8 mouse cellular contexts compared by ENCODE assay signal in the genomic region with DNA sequence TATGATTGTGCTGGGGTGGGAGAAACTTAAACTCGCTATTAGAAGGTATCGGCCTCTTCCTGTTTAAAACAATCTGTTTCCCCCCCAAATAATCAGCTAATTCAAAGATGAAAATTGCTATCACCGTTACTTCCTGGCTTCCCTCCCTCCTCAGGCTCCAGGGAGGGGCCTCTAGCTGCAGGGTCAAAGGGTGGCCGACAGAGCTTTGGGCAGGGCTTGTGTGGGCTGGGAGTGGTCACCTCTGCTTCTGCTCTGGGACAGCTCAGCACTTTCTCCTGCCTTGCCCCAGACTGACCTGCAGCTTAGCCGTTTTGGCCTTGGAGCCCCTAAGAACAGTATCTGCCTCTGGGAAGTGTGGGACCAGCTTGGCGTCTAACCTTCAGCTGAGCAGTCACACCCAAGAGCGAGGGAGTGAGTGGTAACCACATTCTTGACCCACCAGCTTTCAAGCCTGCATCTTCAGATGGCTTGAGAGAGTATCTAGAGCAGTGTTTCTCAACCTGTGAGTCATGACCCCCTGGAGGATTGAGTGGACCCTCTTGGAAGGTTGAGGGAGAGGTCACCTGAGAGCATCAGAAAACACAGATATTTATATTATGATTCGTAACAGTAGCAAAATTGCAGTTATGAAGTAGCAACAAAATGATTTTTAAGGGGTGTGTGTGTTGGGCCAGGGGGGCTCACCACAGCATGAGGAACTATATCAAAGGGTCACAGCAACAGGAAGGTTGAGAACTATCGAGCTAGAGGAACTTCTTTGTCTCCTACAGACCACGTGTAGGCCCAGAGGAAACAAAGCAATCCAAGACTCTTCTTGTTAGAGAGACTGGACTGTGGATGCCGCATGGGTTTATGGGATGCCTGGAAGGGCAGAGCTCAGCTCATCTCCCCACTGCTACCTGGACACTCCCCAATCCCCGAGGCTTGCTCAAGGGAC. TPM values are rescaled to one million over a fixed set of nuclear protein-coding genes. Genes with fewer than 3 reads are reported as not detected.
DNase-seq lines count a peak whose midpoint lies in the region; ATAC-seq and TF ChIP-seq lines count a peak whose summit lies in the region.

No protein-coding gene starts in this region.

- H3K9ac ChIP-seq in heart, embryonic 14.5 days (ENCODE audit: low read length), result no peak overlapping the region
- H3K9ac ChIP-seq in liver, adult 2 months (ENCODE audit: low read depth, low read length), result no peak overlapping the region
- no peak overlapping the region for H3K9ac ChIP-seq in stomach, embryonic 14.5 days (replicated peaks; ENCODE audit: low read depth, low read length)
- H3K9ac ChIP-seq in hindbrain, embryonic 16.5 days (ENCODE audit: low read depth, low read length), result no peak overlapping the region

- TF ChIP-seq POLR2A in liver, adult 2 months (IDR thresholded peaks at IDR 0.05; ENCODE audit: extremely low read depth, insufficient read depth, low read length), result no peak

- ATAC-seq in heart, embryonic 14.5 days (ENCODE audit: insufficient number of reproducible peaks, insufficient read depth, low FRiP score, low read depth), result peak; percentile 75; the same call in 1 of the 2 replicates
- ATAC-seq in stomach, embryonic 14.5 days (ENCODE audit: insufficient number of reproducible peaks, insufficient read depth, low FRiP score, low read depth), result peak; percentile 71; the same call in 1 of the 2 replicates
- no peak for ATAC-seq in hindbrain, embryonic 16.5 days

- H3K27me3 ChIP-seq in heart, embryonic 14.5 days (ENCODE audit: control insufficient read depth, insufficient read depth, low read length), result no peaks in the 10 kb centered on the region
- H3K27me3 ChIP-seq in liver, adult 2 months (ENCODE audit: control insufficient read depth, insufficient read depth, low read length), result no peaks in the 10 kb centered on the region
- H3K27me3 ChIP-seq in stomach, embryonic 14.5 days (ENCODE audit: control insufficient read depth, insufficient read depth, low read length), result no peaks in the 10 kb centered on the region
- H3K27me3 ChIP-seq in hindbrain, embryonic 16.5 days (replicated peaks; ENCODE audit: control insufficient read depth, insufficient read depth, low read length), result no peaks in the 10 kb centered on the region

- no peaks in the 10 kb centered on the region for H3K36me3 ChIP-seq in heart, embryonic 14.5 days (ENCODE audit: control insufficient read depth, insufficient read depth, low read length)
- no peaks in the 10 kb centered on the region for H3K36me3 ChIP-seq in liver, adult 2 months (ENCODE audit: control insufficient read depth, insufficient read depth, low read length)
- no peaks in the 10 kb centered on the region for H3K36me3 ChIP-seq in stomach, embryonic 14.5 days (ENCODE audit: control insufficient read depth, insufficient read depth, low read length)
- no peaks in the 10 kb centered on the region for H3K36me3 ChIP-seq in hindbrain, embryonic 16.5 days (ENCODE audit: control insufficient read depth, insufficient read depth, low read length)

- H3K4me2 ChIP-seq in heart, embryonic 14.5 days (ENCODE audit: low read length), result no peak overlapping the region
- H3K4me2 ChIP-seq in stomach, embryonic 14.5 days (replicated peaks; ENCODE audit: low read depth, low read length), result no peak overlapping the region
- H3K4me2 ChIP-seq in hindbrain, embryonic 16.5 days (ENCODE audit: low read length), result no peak overlapping the region

- H3K27ac ChIP-seq in heart, embryonic 14.5 days (replicated peaks in 1 of 2; ENCODE audit: control insufficient read depth in 1 of 2, insufficient read depth in 1 of 2, low read depth in 2 of 2, low read length in 2 of 2), result peak overlapping the region; percentile 72 to 80
- peak overlapping the region; percentile 47 for H3K27ac ChIP-seq in liver, adult 2 months (replicated peaks; ENCODE audit: insufficient read depth, low read depth, low read length)
- no peak overlapping the region for H3K27ac ChIP-seq in stomach, embryonic 14.5 days (ENCODE audit: low read length)
- H3K27ac ChIP-seq in hindbrain, embryonic 16.5 days (ENCODE audit: low read depth, low read length), result no peak overlapping the region

- no peak overlapping the region for H3K4me3 ChIP-seq in heart, embryonic 14.5 days (ENCODE audit: control insufficient read depth in 1 of 2, insufficient read depth in 1 of 2, low read depth in 1 of 2, low read length in 2 of 2)
- H3K4me3 ChIP-seq in liver, adult 2 months (ENCODE audit: insufficient read depth, low read depth, low read length), result no peak overlapping the region
- H3K4me3 ChIP-seq in stomach, embryonic 14.5 days (ENCODE audit: low read depth, low read length), result no peak overlapping the region
- no peak overlapping the region for H3K4me3 ChIP-seq in hindbrain, embryonic 16.5 days (ENCODE audit: low read length)

- H3K4me1 ChIP-seq in heart, embryonic 14.5 days (ENCODE audit: control insufficient read depth in 2 of 2, insufficient read depth in 2 of 2, low read length in 2 of 2), result peaks cover 6 to 17% of the 10 kb centered on the region in 2 experiments; a peak in 3 of 4 replicates
- H3K4me1 ChIP-seq in liver, adult 2 months (ENCODE audit: control insufficient read depth, insufficient read depth, low read length), result no peaks in the 10 kb centered on the region
- H3K4me1 ChIP-seq in stomach, embryonic 14.5 days (ENCODE audit: control insufficient read depth, insufficient read depth, low read length), result no peaks in the 10 kb centered on the region
- no peaks in the 10 kb centered on the region for H3K4me1 ChIP-seq in hindbrain, embryonic 16.5 days (ENCODE audit: control insufficient read depth, insufficient read depth, low read depth, low read length)

- 53% methylated on average over 12 of the region's 12 CpGs for whole genome bisulfite sequencing in heart, embryonic 14.5 days
- 60% methylated on average over 12 of the region's 12 CpGs for WGBS in liver, adult 2 months
- WGBS in stomach, embryonic 14.5 days, result 62% methylated on average over 12 of the region's 12 CpGs
- 70% methylated on average over 12 of the region's 12 CpGs for WGBS in hindbrain, embryonic 16.5 days

- no peak for TF ChIP-seq CTCF in liver, adult 2 months (IDR thresholded peaks at IDR 0.05; ENCODE audit: low read depth, low read length)

- H3K9me3 ChIP-seq in heart, embryonic 14.5 days (ENCODE audit: control insufficient read depth, low read length), result no peaks in the 10 kb centered on the region
- no peaks in the 10 kb centered on the region for H3K9me3 ChIP-seq in stomach, embryonic 14.5 days (ENCODE audit: control insufficient read depth, low read depth, low read length)
- H3K9me3 ChIP-seq in hindbrain, embryonic 16.5 days (ENCODE audit: control insufficient read depth, low read length), result no peaks in the 10 kb centered on the region

- DNase-seq in ovary, adult 18-20 months (ENCODE audit: low spot score), result peak; percentile 14
- no peak for DNase-seq in ovary, postnatal 36 days (ENCODE audit: low spot score)
- DNase-seq in liver, adult 2 months (ENCODE audit: extremely low read depth, low read depth, low spot score), result no peak
- DNase-seq in cerebellum, adult 11-12 months, result no peak
- no peak for DNase-seq in layer of hippocampus, adult 11-12 months (ENCODE audit: low spot score)

- no peaks in the 10 kb centered on the region for H3K79me2 ChIP-seq in liver, adult 2 months (ENCODE audit: control insufficient read depth, insufficient read depth, low read length)

RNA-seq across cellular contexts. Expression of gene Elk3, which starts 15.1 kb away (rescaled TPM):
- 42.8 and 46.5 TPM in 2 replicates for polyA plus RNA-seq in heart, embryonic 14.5 days (2014; fragmentation: Nextera tagmentation; extraction: Ambion mirVana)
- total RNA-seq in liver, adult 2 months (2014; rRNA removed), result 3.4 and 4.8 TPM in 2 replicates
- polyA plus RNA-seq in liver, adult 2 months (2012; rRNA removed), result 6.3 and 8.0 TPM in 2 replicates
- polyA plus RNA-seq in stomach, embryonic 14.5 days (2014; fragmentation: Nextera tagmentation; extraction: Ambion mirVana), result 34.0 and 36.6 TPM in 2 replicates
- polyA plus RNA-seq in hindbrain, embryonic 16.5 days (2015; fragmentation: Nextera tagmentation; extraction: Ambion mirVana), result 4.1 and 8.8 TPM in 2 replicates

Comparison
In these comparisons a context has a peak if more than half of its experiments do, and no peak if none do; other contexts are left out.
1. H3K27ac ChIP-seq: peak in heart, embryonic 14.5 days (2 of 2) and liver, adult 2 months (single experiment); none in stomach, embryonic 14.5 days (single experiment) and hindbrain, embryonic 16.5 days (single experiment).